Mouse (Mus musculus): ENCODE data around the gene Wdr17.
"Not testable (repeated sequence)": the region's sequence is repeated elsewhere in the genome, so short reads cannot be mapped to it uniquely, and the experiment has no call there.

Gene Wdr17

GRCm38 (mm10) chr8:54791858-54792698, 94.9 kb downstream of the Wdr17 start:
- DNase-seq (ENCODE audit: low spot score in 2 of 2), result peak; percentile 26 to 35

- peak; percentile 88 for DNase-seq (ENCODE audit: low spot score in 2 of 2)
These were observed 106.6 kb downstream of the Wdr17 start for GRCm38 (mm10) chr8:54780134-54780942.

GRCm38 (mm10) chr8:54779317-54780133, 107.5 kb downstream of the Wdr17 start:
- DNase-seq (ENCODE audit: low spot score in 2 of 2), result peak; percentile 43 to 44

- DNase-seq (ENCODE audit: low spot score in 2 of 2), result no peak
These were observed 110.0 kb downstream of the Wdr17 start for GRCm38 (mm10) chr8:54777012-54777411.

GRCm38 (mm10) chr8:54776241-54776640, 110.7 kb downstream of the Wdr17 start:
- no peak for DNase-seq (ENCODE audit: low spot score in 2 of 2)

GRCm38 (mm10) chr8:54757646-54758045, 129.3 kb downstream of the Wdr17 start:
- no peak for DNase-seq (ENCODE audit: low spot score in 2 of 2)

- peak; percentile 47 to 62 for DNase-seq (ENCODE audit: low spot score in 2 of 2)
These were observed 150.2 kb downstream of the Wdr17 start for GRCm38 (mm10) chr8:54736660-54737312.

DNA sequence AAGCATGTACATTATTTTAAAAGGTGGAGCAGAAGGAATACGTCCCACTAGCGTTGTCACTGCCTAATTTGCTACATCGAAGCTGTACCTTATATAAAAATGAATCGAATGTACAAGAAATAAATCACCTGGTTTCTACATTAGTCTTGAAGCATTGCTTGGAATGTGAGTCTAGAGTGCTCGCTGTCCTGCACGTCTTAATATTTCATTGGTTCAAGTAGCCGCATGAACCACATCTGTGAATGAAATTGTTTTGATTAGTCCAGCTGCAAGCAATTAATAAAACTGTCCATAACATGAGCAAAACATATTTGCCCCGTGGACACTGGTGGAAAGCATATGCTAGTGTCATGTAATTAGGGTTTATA, 162.3 kb downstream of the Wdr17 start:
- DNase-seq (ENCODE audit: low spot score in 2 of 2), result no peak

GRCm38 (mm10) chr8:54723976-54724667, 162.9 kb downstream of the Wdr17 start:
- peak; percentile 96 to 98 for DNase-seq (ENCODE audit: low spot score in 2 of 2)

- no peak for DNase-seq (ENCODE audit: low spot score in 2 of 2)
These were observed 168.5 kb downstream of the Wdr17 start for GRCm38 (mm10) chr8:54718515-54718914.

GRCm38 (mm10) chr8:54705743-54706142, 181.2 kb downstream of the Wdr17 start:
- DNase-seq (ENCODE audit: low spot score in 2 of 2), result no peak

GRCm38 (mm10) chr8:54671806-54672205, 215.2 kb downstream of the Wdr17 start:
- no peak for DNase-seq (ENCODE audit: low spot score in 2 of 2)

DNA sequence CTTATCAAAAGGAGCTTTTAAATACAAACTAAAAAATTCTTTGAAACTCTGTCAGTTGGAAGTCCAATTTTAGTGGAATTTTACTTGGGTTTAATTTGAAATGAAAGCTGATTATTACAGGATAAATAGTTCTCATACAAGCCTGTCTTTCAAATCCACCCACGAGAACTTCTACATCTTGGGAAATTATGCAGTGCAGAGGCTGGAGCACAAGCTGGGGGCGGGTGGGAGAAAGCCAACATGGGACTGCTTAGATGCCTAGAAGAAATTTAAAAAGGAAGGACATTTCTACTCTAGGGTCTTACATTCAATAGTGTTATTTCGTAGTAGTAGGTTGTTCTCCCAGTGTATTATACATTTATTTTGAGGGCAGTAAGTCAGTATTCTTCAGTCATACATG, 219.2 kb downstream of the Wdr17 start:
- DNase-seq (ENCODE audit: low spot score in 2 of 2), result peak; percentile 45 to 46

DNA sequence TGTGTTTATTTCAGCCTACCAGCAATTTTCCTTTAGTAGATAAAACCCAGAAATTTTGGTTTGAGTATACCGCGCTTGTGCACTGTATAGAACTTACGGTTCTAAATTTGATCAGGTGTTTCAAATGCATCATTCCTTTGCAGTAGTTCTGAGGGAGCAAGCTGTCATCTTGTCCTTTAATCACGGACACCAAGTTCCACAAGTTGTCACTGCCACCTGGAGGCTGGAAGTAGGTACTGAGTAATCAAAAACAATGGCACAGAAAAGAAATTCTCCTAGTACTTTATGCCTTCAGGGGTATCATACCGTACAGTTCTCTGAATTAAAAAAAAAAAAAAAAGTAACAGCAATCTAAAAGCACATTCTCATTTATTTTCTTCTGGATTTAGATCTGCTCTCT, 226.3 kb downstream of the Wdr17 start:
- peak; percentile 75 to 77 for DNase-seq (ENCODE audit: low spot score in 2 of 2)

DNA sequence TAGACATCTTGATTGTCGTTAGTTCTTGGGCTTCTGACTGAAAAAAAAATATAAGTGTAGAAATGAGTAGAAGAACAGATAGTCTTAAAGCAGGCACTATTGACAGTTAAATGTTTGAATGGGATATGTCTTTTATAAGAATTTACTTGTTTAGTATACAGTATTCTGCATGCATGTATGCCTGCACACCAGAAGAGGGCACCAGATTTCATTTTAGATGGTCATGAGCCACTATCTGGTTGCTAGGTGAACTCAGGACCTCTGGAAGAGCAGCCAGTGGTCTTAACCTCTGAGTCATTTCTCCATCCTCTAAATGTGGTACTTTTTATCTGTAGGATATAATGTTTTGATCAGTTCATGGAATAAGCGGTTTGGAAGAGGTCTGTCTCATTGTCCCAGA, 227.3 kb downstream of the Wdr17 start:
- no peak for DNase-seq (ENCODE audit: low spot score in 2 of 2)

DNA sequence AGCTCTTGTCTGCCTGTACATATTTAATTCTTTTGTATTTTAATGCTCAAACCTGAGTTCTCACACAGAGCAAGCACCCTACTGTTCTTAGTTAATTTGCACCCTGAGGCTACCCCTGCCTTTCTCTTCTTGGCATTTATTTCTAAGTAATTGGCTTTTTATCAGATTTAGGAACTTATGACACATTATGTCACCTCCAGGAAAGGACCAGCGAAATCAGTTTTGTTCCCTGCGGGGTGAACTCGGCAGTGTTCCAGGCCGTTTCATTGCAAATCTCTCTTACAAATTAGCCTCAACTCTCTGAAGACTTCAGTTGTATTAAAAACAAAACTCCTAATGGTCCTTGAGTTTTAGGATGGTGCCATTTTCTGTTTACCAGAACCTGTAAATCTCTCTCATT, 248.3 kb downstream of the Wdr17 start:
- no peak for DNase-seq (ENCODE audit: low spot score in 2 of 2)

GRCm38 (mm10) chr8:54616710-54617109, 270.3 kb downstream of the Wdr17 start:
- DNase-seq (ENCODE audit: low spot score in 2 of 2), result not testable (repeated sequence)

- no peak for DNase-seq (ENCODE audit: low spot score in 2 of 2)
These were observed 276.7 kb downstream of the Wdr17 start for GRCm38 (mm10) chr8:54610238-54610637.

DNA sequence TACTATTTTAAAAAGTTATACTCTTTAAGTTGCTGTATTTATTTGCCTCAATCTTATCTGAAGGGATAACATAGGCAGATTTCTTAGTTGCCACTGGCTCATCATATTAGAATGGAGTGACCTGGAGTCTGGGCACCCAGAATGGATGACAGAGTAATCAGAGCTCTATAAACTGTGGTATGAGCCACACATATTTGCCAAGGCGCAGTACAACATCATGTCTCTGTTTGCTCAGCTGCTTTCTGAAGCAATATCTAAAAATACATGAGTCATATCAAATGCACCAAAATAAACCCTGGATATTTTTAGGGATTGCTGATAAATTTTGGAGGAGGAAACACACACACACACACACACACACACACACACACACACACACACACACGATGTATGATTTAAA, 277.6 kb downstream of the Wdr17 start:
- no peak for DNase-seq (ENCODE audit: low spot score in 2 of 2)

DNA sequence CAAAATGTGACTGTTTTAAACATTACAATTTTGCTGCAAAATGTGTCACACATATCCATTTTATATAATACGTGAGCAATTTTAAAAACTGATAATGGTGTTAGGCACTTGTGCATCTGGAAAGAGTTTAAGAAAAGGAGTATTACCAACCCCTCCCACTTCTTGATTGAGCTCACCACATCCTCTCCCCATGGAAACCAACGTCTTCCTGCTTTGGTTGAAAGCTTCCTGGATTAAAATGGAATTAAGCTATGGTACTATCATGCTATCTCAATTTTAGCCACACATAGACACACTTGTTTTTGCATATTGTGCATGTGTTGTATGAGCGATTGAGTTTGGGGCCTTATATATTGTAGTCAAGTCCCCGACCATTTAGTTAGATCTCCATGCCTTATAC, 283.5 kb downstream of the Wdr17 start:
- no peak for DNase-seq (ENCODE audit: low spot score in 2 of 2)
